Mouse (Mus musculus) liver, embryonic 13.5 days (tissue): ENCODE results near the gene Foxi3. TPM values are rescaled to one million over a fixed set of nuclear protein-coding genes. Genes with fewer than 3 reads are reported as not detected.

Experiments
- ATAC-seq: fragments of 200-750 bp; cut with Nextera tagmentation; 2 replicates; pipeline ENCODE4 v1.8.0; 2017; ENCODE audit warnings: low read depth, mild to moderate bottlenecking, moderate number of reproducible peaks, moderate library complexity
- DNase-seq: peaks from one replicate; pipeline ENCODE4 v3.0.0; 2022
- H3K27ac ChIP-seq: fragments of 300-500 bp; sonication (generic); 2 replicates; pipeline ENCODE4 v1.5.1; 2015; ENCODE audit warnings: moderate library complexity, mild to moderate bottlenecking, inconsistent platforms
- H3K27me3 ChIP-seq: fragments of 300-500 bp; sonication (generic); 2 replicates; pipeline ENCODE4 v1.6.1; 2015; ENCODE audit warnings: mild to moderate bottlenecking, inconsistent platforms
- H3K36me3 ChIP-seq: fragments of 300-500 bp; sonication (generic); 2 replicates; pipeline ENCODE4 v1.6.1; 2015; ENCODE audit warnings: mild to moderate bottlenecking, inconsistent platforms
- H3K4me1 ChIP-seq: fragments of 300-500 bp; sonication (generic); replicated peaks from 2 replicates; pipeline ENCODE4 v1.6.1; 2015; ENCODE audit warnings: inconsistent platforms
- H3K4me2 ChIP-seq: fragments of 300-500 bp; sonication (generic); 2 replicates; pipeline ENCODE4 v1.6.1; 2015; ENCODE audit warnings: inconsistent platforms, mild to moderate bottlenecking, moderate library complexity
- H3K4me3 ChIP-seq: fragments of 300-500 bp; sonication (generic); replicated peaks from 2 replicates; pipeline ENCODE4 v1.5.1; 2015; ENCODE audit warnings: mild to moderate bottlenecking, inconsistent platforms
- H3K9ac ChIP-seq: fragments of 300-500 bp; sonication (generic); 2 replicates; pipeline ENCODE4 v1.6.1; 2015; ENCODE audit warnings: mild to moderate bottlenecking, inconsistent platforms
- H3K9me3 ChIP-seq: fragments of 300-500 bp; sonication (generic); replicated peaks from 2 replicates; pipeline ENCODE4 v1.6.1; 2016; ENCODE audit warnings: inconsistent platforms
- WGBS: fragments of 180-500 bp; shearing (Covaris S2); methylation state at CpG from one replicate; pipeline ENCODE4 v1.1.7; 2015; ENCODE audit not compliant: insufficient replicate concordance; 5-methylcytosine and 5-hydroxymethylcytosine counted together
- polyA plus RNA-seq: library from polyadenylated mRNA; unstranded; fragments of >200 nt; fragmentation: Nextera tagmentation; extraction: Ambion mirVana; gene quantifications from 2 replicates; pipeline ENCODE4 v1.2.1, GENCODE M21; 2015

Gene Foxi3
- polyA plus RNA-seq = not detected in 2 replicates

- DNase-seq = peak; percentile 11
- no peak within 1 kb of the TSS for H3K27ac ChIP-seq
Measured at GRCm38 (mm10) chr6:70956285-70956912, at the start of gene Foxi3. Foxi3 (plus strand) TSS chr6:70956531.

GRCm38 (mm10) chr6:70909572-70909971 lies 46.8 kb upstream of the Foxi3 start:
- DNase-seq = no peak
- no peak overlapping the region for H3K27ac ChIP-seq
- WGBS = 71% methylated on average over 7 of the region's 7 CpGs

More at GRCm38 (mm10) chr6:70956285-70956912, at the start of gene Foxi3:
- Histone ChIP-seq H3K4me3 (peak within 1 kb of the TSS; percentile 44), H3K27me3 (peaks cover 91% of the 10 kb centered on the region), H3K4me2 (peak within 1 kb of the TSS; percentile 49), H3K9ac (no peak within 1 kb of the TSS), H3K4me1 (peaks cover 4% of the 10 kb centered on the region; the same call in 1 of the 2 replicates), H3K9me3 (no peaks in the 10 kb centered on the region), H3K36me3 (no peaks in the 10 kb centered on the region)
- no peak for ATAC-seq
- WGBS = 1% methylated on average over 67 of the region's 67 CpGs

DNA sequence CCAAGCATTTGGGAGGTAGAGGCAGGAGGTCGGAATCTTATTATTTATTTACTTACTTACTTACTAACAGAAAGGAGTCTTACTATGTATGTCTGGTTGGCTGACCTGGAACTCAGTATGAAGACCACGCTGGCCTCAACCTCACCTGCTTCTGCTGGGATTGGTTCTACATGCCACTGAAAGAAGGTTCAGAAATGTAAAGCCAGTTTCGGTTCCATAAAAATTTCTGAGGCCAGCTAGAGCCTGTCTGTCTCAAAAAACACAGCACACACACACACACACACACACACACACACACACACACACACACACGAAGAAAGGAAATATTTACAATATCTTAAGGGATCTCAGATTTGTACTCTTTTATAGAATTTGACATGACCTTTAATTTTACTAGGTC lies 46.0 kb upstream of the Foxi3 start:
- DNase-seq = no peak
- H3K9ac ChIP-seq = no peak overlapping the region
- H3K4me1 ChIP-seq = peaks cover 4% of the 10 kb centered on the region; the same call in 1 of the 2 replicates
- peaks cover 10% of the 10 kb centered on the region for H3K36me3 ChIP-seq
- ATAC-seq = no peak
- H3K9me3 ChIP-seq = no peaks in the 10 kb centered on the region
- 50% methylated on average over 4 of the region's 4 CpGs for WGBS
- no peak overlapping the region for H3K4me2 ChIP-seq
- no peak overlapping the region for H3K27ac ChIP-seq
- peaks cover 47% of the 10 kb centered on the region for H3K27me3 ChIP-seq
- H3K4me3 ChIP-seq = no peak overlapping the region

More at GRCm38 (mm10) chr6:70909572-70909971, 46.8 kb upstream of the Foxi3 start:
- H3K4me1 ChIP-seq = peaks cover 5% of the 10 kb centered on the region
- ATAC-seq = no peak
- H3K4me2 ChIP-seq = no peak overlapping the region
- peaks cover 12% of the 10 kb centered on the region for H3K36me3 ChIP-seq
- H3K27me3 ChIP-seq = peaks cover 47% of the 10 kb centered on the region
- H3K9ac ChIP-seq = no peak overlapping the region
- no peak overlapping the region for H3K4me3 ChIP-seq
- no peaks in the 10 kb centered on the region for H3K9me3 ChIP-seq

DNA sequence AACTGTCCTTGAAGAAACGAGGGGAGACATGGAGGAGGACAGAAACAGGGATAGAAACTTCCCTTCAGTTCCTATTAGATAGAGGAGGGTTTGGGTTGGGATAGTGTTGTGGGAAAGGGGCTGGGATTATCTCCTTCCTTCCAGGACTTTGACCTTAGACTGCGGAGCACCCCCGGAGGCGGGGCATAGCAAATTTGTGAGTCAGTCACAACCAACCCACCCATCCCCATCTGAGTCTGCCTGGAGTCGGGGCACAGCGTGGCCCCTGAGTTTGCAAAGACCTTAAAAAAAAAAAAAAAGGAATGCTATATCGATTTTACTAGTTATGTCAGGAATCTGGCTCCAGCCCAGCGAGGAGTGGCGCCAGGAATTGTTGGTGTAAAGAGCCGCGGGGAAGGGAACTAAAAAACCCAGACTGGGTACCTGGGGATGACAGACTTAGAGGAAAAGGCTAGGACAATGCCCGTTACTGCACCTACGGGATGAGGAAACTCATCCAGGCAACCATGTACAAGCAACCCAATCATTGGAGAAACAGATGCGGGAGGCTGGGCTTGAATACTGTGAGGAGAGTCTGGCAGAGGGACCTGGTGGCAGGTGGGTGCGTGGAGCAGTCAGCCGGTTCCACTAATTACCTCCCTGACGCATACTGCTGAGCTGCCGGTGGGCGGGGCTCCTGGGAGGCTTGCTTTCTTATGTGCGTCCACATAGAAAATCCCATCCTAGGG lies 44.5 kb upstream of the Foxi3 start:
- no peak overlapping the region; the same call in 1 of the 2 replicates for H3K4me3 ChIP-seq
- H3K9ac ChIP-seq = no peak overlapping the region
- H3K27ac ChIP-seq = no peak overlapping the region
- H3K27me3 ChIP-seq = peaks cover 47% of the 10 kb centered on the region
- H3K4me2 ChIP-seq = peak overlapping the region; percentile 48
- no peak for DNase-seq
- H3K36me3 ChIP-seq = no peaks in the 10 kb centered on the region
- 0 out of 2 replicates have a peak, but pooled peaks have one; percentile 18 for ATAC-seq
- no peaks in the 10 kb centered on the region for H3K9me3 ChIP-seq
- no peaks in the 10 kb centered on the region for H3K4me1 ChIP-seq
- WGBS = 16% methylated on average over 20 of the region's 20 CpGs

- WGBS = 56% methylated on average over 7 of the region's 7 CpGs
- no peak for ATAC-seq
- no peak overlapping the region for H3K4me2 ChIP-seq
Measured at GRCm38 (mm10) chr6:70912396-70912765, 44.0 kb upstream of the Foxi3 start.

DNA sequence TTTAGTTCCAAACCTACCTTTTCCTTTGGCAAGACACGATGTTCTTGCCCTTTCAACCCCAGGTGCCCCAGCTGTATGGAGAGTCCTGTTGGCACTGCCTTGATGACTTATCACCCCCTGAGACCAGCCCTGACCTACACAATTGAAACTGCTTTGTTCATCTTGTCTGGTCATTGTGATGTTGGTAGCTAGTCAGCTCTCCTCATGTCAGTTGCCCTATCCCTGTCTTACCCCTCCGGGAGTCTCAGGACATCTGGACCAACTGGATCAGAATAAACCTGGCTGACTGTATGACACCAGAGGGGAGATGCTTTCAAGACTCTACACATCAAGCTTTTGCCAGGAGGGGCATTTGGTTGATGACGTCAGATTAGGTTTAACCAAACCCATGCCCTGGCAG lies 37.5 kb upstream of the Foxi3 start, which contains the start of gene Tex37:
TSS of gene Tex37 (minus strand) at position 101 of the 400 bp plus-strand sequence.
- no peak within 1 kb of the TSS for H3K4me3 ChIP-seq
- 65% methylated on average over 3 of the region's 3 CpGs for WGBS

More at GRCm38 (mm10) chr6:70912396-70912765, 44.0 kb upstream of the Foxi3 start:
- DNase-seq = no peak
- Histone ChIP-seq H3K36me3 (no peaks in the 10 kb centered on the region), H3K9me3 (no peaks in the 10 kb centered on the region), H3K4me3 (no peak overlapping the region), H3K4me1 (no peaks in the 10 kb centered on the region), H3K9ac (no peak overlapping the region), H3K27ac (no peak overlapping the region), H3K27me3 (peaks cover 47% of the 10 kb centered on the region)

GRCm38 (mm10) chr6:70921274-70922074 lies 34.9 kb upstream of the Foxi3 start:
- H3K4me3 ChIP-seq = no peak overlapping the region
- H3K4me1 ChIP-seq = peaks cover 7% of the 10 kb centered on the region; the same call in 1 of the 2 replicates
- no peak for ATAC-seq
- no peak overlapping the region for H3K27ac ChIP-seq
- peak overlapping the region; percentile 22 for H3K4me2 ChIP-seq
- no peaks in the 10 kb centered on the region for H3K9me3 ChIP-seq
- peak; percentile 9 for DNase-seq
- H3K9ac ChIP-seq = no peak overlapping the region
- H3K36me3 ChIP-seq = no peaks in the 10 kb centered on the region
- WGBS = 16% methylated on average over 22 of the region's 22 CpGs
- peaks cover 25% of the 10 kb centered on the region for H3K27me3 ChIP-seq

More for the DNA sequence above, 37.5 kb upstream of the Foxi3 start, which contains the start of gene Tex37:
- no peak within 1 kb of the TSS for H3K4me2 ChIP-seq
- DNase-seq = no peak
- no peaks in the 10 kb centered on the region for H3K36me3 ChIP-seq
- H3K27me3 ChIP-seq = peaks cover 26% of the 10 kb centered on the region
- H3K9ac ChIP-seq = no peak within 1 kb of the TSS
- H3K27ac ChIP-seq = no peak within 1 kb of the TSS
- peaks cover 7% of the 10 kb centered on the region; the same call in 1 of the 2 replicates for H3K4me1 ChIP-seq
- no peak for ATAC-seq
- H3K9me3 ChIP-seq = no peaks in the 10 kb centered on the region

- no peak overlapping the region for H3K4me2 ChIP-seq
- no peak for DNase-seq
- H3K9ac ChIP-seq = no peak overlapping the region
- no peaks in the 10 kb centered on the region for H3K27me3 ChIP-seq
- ATAC-seq = no peak
- 70% methylated on average over 2 of the region's 2 CpGs for WGBS
- no peaks in the 10 kb centered on the region for H3K9me3 ChIP-seq
- H3K4me3 ChIP-seq = no peak overlapping the region
- H3K36me3 ChIP-seq = no peaks in the 10 kb centered on the region
- no peak overlapping the region for H3K27ac ChIP-seq
- no peaks in the 10 kb centered on the region for H3K4me1 ChIP-seq
Measured at GRCm38 (mm10) chr6:70931801-70932200, 24.5 kb upstream of the Foxi3 start.

GRCm38 (mm10) chr6:70953274-70953673 lies 3.1 kb upstream of the Foxi3 start:
- ATAC-seq (no peak), DNase-seq (no peak)
- Histone ChIP-seq H3K4me3 (no peak overlapping the region), H3K9me3 (no peaks in the 10 kb centered on the region), H3K27me3 (peaks cover 75% of the 10 kb centered on the region), H3K36me3 (no peaks in the 10 kb centered on the region), H3K4me2 (no peak overlapping the region), H3K4me1 (peaks cover 4% of the 10 kb centered on the region; the same call in 1 of the 2 replicates), H3K9ac (no peak overlapping the region), H3K27ac (no peak overlapping the region)
- 58% methylated on average over 7 of the region's 7 CpGs for WGBS

DNA sequence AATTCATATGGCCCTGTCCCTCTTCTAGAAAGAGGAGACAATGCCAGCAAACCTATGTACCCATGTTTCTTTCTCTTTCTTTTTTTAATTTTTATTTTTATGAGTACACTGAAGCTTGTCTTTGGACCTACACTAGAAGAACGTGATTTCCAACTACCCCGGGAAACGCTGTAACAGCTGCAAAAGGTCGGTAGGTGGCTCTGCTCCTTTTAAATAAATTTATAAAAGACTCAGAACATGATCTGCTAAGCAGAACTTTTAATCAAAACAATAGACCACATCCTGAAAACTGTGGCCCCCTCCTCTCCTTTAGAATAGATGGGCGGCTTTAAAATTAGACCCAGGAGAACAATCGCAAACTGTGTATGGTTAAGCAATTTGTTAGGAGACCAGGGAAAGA lies 2.3 kb upstream of the Foxi3 start:
- ATAC-seq = no peak
- WGBS = 12% methylated on average over 6 of the region's 6 CpGs
- Histone ChIP-seq H3K36me3 (no peaks in the 10 kb centered on the region), H3K4me1 (peaks cover 4% of the 10 kb centered on the region; the same call in 1 of the 2 replicates), H3K4me3 (no peak overlapping the region), H3K9ac (no peak overlapping the region), H3K27me3 (peaks cover 82% of the 10 kb centered on the region), H3K27ac (no peak overlapping the region), H3K9me3 (no peaks in the 10 kb centered on the region), H3K4me2 (no peak overlapping the region)
- no peak for DNase-seq

- Histone ChIP-seq H3K27ac (no peak overlapping the region), H3K27me3 (peaks cover 95% of the 10 kb centered on the region), H3K9ac (no peak overlapping the region), H3K9me3 (no peaks in the 10 kb centered on the region), H3K4me1 (peaks cover 4% of the 10 kb centered on the region; the same call in 1 of the 2 replicates), H3K4me2 (no peak overlapping the region), H3K36me3 (no peaks in the 10 kb centered on the region), H3K4me3 (no peak overlapping the region)
- no peak for DNase-seq
- ATAC-seq = no peak
- WGBS = 6% methylated on average over 14 of the region's 14 CpGs
Measured at GRCm38 (mm10) chr6:70955291-70955800, 985 bp upstream of the Foxi3 start.
